Mouse (Mus musculus) liver, embryonic 11.5 days (tissue): ENCODE measurements around the gene Gm5849. TPM values are rescaled to one million over a fixed set of nuclear protein-coding genes. Genes with fewer than 3 reads are reported as not detected.
"Not testable (repeated sequence)": the region's sequence is repeated elsewhere in the genome, so short reads cannot be mapped to it uniquely, and the experiment has no call there.

Experiments
- ATAC-seq: fragments of 200-750 bp; cut with Nextera tagmentation; replicated peaks from 2 replicates; pipeline ENCODE4 v1.8.0; 2017; ENCODE audit warnings: moderate number of reproducible peaks, mild to moderate bottlenecking, moderate TSS enrichment, moderate library complexity; ENCODE audit not compliant: low FRiP score
- DNase-seq: peaks from one replicate; pipeline ENCODE4 v3.0.0-alpha.2; 2017; ENCODE audit warnings: low spot score
- H3K27ac ChIP-seq: fragments of 300-500 bp; sonication (generic); 2 replicates; pipeline ENCODE4 v1.5.1; 2014; ENCODE audit warnings: mild to moderate bottlenecking, low read depth, low read length, control low read depth
- H3K27me3 ChIP-seq: fragments of 300-500 bp; sonication (generic); replicated peaks from 2 replicates; pipeline ENCODE4 v1.6.1; 2014; ENCODE audit warnings: low read length, mixed read lengths; ENCODE audit not compliant: control insufficient read depth, insufficient read depth
- H3K36me3 ChIP-seq: fragments of 300-500 bp; sonication (generic); 2 replicates; pipeline ENCODE4 v1.6.1; 2014; ENCODE audit warnings: mild to moderate bottlenecking, low read length, moderate library complexity, mixed read lengths; ENCODE audit not compliant: control insufficient read depth, insufficient read depth
- H3K4me1 ChIP-seq: fragments of 300-500 bp; sonication (generic); replicated peaks from 2 replicates; pipeline ENCODE4 v1.6.1; 2014; ENCODE audit warnings: low read length, mixed read lengths; ENCODE audit not compliant: control insufficient read depth, insufficient read depth
- H3K4me2 ChIP-seq: fragments of 300-500 bp; sonication (generic); 2 replicates; pipeline ENCODE4 v1.6.1; 2014; ENCODE audit warnings: mild to moderate bottlenecking, control low read depth, moderate library complexity
- H3K4me3 ChIP-seq: fragments of 300-500 bp; sonication (generic); 2 replicates; pipeline ENCODE4 v1.5.1; 2014; ENCODE audit warnings: low read depth, low read length, control low read depth
- H3K9ac ChIP-seq: fragments of 300-500 bp; sonication (generic); 2 replicates; pipeline ENCODE4 v1.6.1; 2014; ENCODE audit warnings: low read depth, low read length, control low read depth
- H3K9me3 ChIP-seq: fragments of 300-500 bp; sonication (generic); 2 replicates; pipeline ENCODE4 v1.6.1; 2016; ENCODE audit warnings: low read length, inconsistent platforms, mixed read lengths; ENCODE audit not compliant: control insufficient read depth
- WGBS: fragments of 180-500 bp; shearing (Covaris S2); extraction: QIAGEN DNeasy Blood & Tissue Kit; methylation state at CpG from one replicate; pipeline ENCODE4 v1.1.7; 2014; 5-methylcytosine and 5-hydroxymethylcytosine counted together
- polyA plus RNA-seq: library from polyadenylated mRNA; unstranded; fragments of >200 nt; fragmentation: Nextera tagmentation; extraction: Ambion mirVana; gene quantifications from 2 replicates; pipeline ENCODE4 v1.2.1, GENCODE M21; 2014

Gene Gm5849
- polyA plus RNA-seq, result not detected in 2 replicates

GRCm38 (mm10) chr3:90777776-90778175 is at the start of gene Gm5849:
TSS of gene Gm5849 (minus strand) at chr3:90777876.
- not testable (repeated sequence) for DNase-seq, H3K4me3 ChIP-seq, H3K27ac ChIP-seq, H3K4me2 ChIP-seq, ATAC-seq, H3K4me1 ChIP-seq, H3K9me3 ChIP-seq, H3K36me3 ChIP-seq, H3K9ac ChIP-seq, H3K27me3 ChIP-seq
- 88% methylated on average over 1 of the region's 1 CpGs for WGBS

- H3K9me3 ChIP-seq, result no peaks in the 10 kb centered on the region; the same call in 1 of the 2 replicates
- no peaks in the 10 kb centered on the region for H3K4me1 ChIP-seq
- WGBS, result 94% methylated on average over 1 of the region's 1 CpGs
- H3K4me2 ChIP-seq, result no peak overlapping the region
- no peaks in the 10 kb centered on the region for H3K27me3 ChIP-seq
- DNase-seq (no peak), ATAC-seq (no peak)
- no peaks in the 10 kb centered on the region for H3K36me3 ChIP-seq
- no peak overlapping the region for H3K4me3 ChIP-seq
- H3K9ac ChIP-seq, result no peak overlapping the region
- H3K27ac ChIP-seq, result no peak overlapping the region
Measured at GRCm38 (mm10) chr3:90749658-90750057, 28.0 kb downstream of the Gm5849 start.

DNA sequence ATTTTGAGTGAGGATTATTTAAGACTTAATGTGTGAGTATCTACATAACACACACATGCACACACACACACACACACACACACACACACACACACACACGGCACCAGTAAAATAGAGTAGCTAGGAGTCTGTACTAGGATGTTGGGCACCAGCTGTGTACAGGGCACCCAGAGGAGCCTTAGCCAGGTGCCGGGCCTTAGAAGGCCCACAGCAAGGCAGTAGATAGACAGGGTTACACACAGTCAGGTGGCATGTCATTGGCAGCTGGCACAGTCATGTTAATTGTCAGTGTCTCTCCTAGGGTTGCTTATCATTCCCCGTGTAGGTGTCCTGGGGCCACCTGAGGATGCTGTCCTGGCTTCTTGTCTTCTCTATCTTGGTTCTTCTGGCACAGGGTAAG is 51.1 kb downstream of the Gm5849 start, which contains the start of gene Pglyrp4:
Pglyrp4 (plus strand) TSS at position 301 of the 400 bp plus-strand sequence.
- H3K27me3 ChIP-seq, result no peaks in the 10 kb centered on the region
- no peak within 1 kb of the TSS for H3K9ac ChIP-seq
- DNase-seq (no peak), ATAC-seq (no peak)
- H3K36me3 ChIP-seq, result no peaks in the 10 kb centered on the region
- no peak within 1 kb of the TSS for H3K4me2 ChIP-seq
- H3K4me3 ChIP-seq, result no peak within 1 kb of the TSS
- no peaks in the 10 kb centered on the region for H3K9me3 ChIP-seq
- H3K4me1 ChIP-seq, result no peaks in the 10 kb centered on the region
- 72% methylated on average over 3 of the region's 3 CpGs for WGBS
- no peak within 1 kb of the TSS for H3K27ac ChIP-seq

Other genes with a start within 250 kb of the Gm5849 start
- gene S100a16, start 240.6 kb downstream of the Gm5849 start, polyA plus RNA-seq, result 52.5 and 58.1 TPM in 2 replicates
- gene S100a3, start 217.3 kb downstream of the Gm5849 start, polyA plus RNA-seq, result not detected in 2 replicates
- gene S100a2, start 187.6 kb downstream of the Gm5849 start, polyA plus RNA-seq, result not detected in 2 replicates
- gene Gm42674, start 176.0 kb downstream of the Gm5849 start, polyA plus RNA-seq, result not detected in 2 replicates
- 0.69 and 0.77 TPM in 2 replicates for gene S100a4, start 174.1 kb downstream of the Gm5849 start, polyA plus RNA-seq
- gene S100a5, start 169.4 kb downstream of the Gm5849 start, polyA plus RNA-seq, result not detected in 2 replicates
- 13.9 and 14.6 TPM in 2 replicates for gene S100a6, start 165.0 kb downstream of the Gm5849 start, polyA plus RNA-seq
- not detected in 2 replicates for gene S100a7a, start 123.9 kb downstream of the Gm5849 start, polyA plus RNA-seq
- 140 and 141 TPM in 2 replicates for gene S100a8, start 108.9 kb downstream of the Gm5849 start, polyA plus RNA-seq
- gene S100a9, start 82.2 kb downstream of the Gm5849 start, polyA plus RNA-seq, result 93.3 and 95.1 TPM in 2 replicates
- not detected in 2 replicates for gene Pglyrp4, start 51.0 kb downstream of the Gm5849 start, polyA plus RNA-seq